Mouse (Mus musculus) forebrain, embryonic 10.5 days (tissue): Measurements from ENCODE around the gene Hsdl2. TPM values are rescaled to one million over a fixed set of nuclear protein-coding genes. Genes with fewer than 3 reads are reported as not detected.

Experiments
- DNase-seq: peaks from one replicate; pipeline ENCODE4 v3.0.0-alpha.2; 2017; ENCODE audit warnings: low spot score; ENCODE audit errors: extremely low spot score
- H3K27ac ChIP-seq: fragments of 300-500 bp; sonication (generic); 2 replicates; pipeline ENCODE4 v1.5.1; 2016; ENCODE audit warnings: mild to moderate bottlenecking
- H3K27me3 ChIP-seq: fragments of 300-500 bp; sonication (generic); 2 replicates; pipeline ENCODE4 v1.6.1; 2016; ENCODE audit warnings: mild to moderate bottlenecking; ENCODE audit not compliant: poor library complexity, severe bottlenecking
- H3K36me3 ChIP-seq: fragments of 300-500 bp; sonication (generic); replicated peaks from 2 replicates; pipeline ENCODE4 v1.6.1; 2016; ENCODE audit warnings: mild to moderate bottlenecking, moderate library complexity
- H3K4me1 ChIP-seq: fragments of 300-500 bp; sonication (generic); 2 replicates; pipeline ENCODE4 v1.6.1; 2016
- H3K4me3 ChIP-seq: fragments of 300-500 bp; sonication (generic); 2 replicates; pipeline ENCODE4 v1.5.1; 2016; ENCODE audit warnings: mild to moderate bottlenecking, moderate library complexity
- H3K9me3 ChIP-seq: fragments of 300-500 bp; sonication (generic); 2 replicates; pipeline ENCODE4 v1.6.1; 2016; ENCODE audit warnings: mild to moderate bottlenecking, moderate library complexity
- WGBS: fragments of 180-500 bp; shearing (Covaris S2); methylation state at CpG from one replicate; pipeline ENCODE4 v1.1.7; 2016; 5-methylcytosine and 5-hydroxymethylcytosine counted together
- polyA plus RNA-seq: library from polyadenylated mRNA; unstranded; fragments of >200 nt; fragmentation: Nextera tagmentation; extraction: Ambion mirVana; gene quantifications from 2 replicates; pipeline ENCODE4 v1.2.1, GENCODE M21; 2016

Hsdl2 gene
- polyA plus RNA-seq, 1 experiment from 2014 or later = 18.8 TPM

- H3K27ac ChIP-seq = no peak overlapping the region
- DNase-seq = no peak
- H3K27me3 ChIP-seq = no peaks in the 10 kb centered on the region
- no peaks in the 10 kb centered on the region for H3K36me3 ChIP-seq
- H3K4me3 ChIP-seq = no peak overlapping the region
- no peaks in the 10 kb centered on the region for H3K9me3 ChIP-seq
- 92% methylated on average over 3 of the region's 3 CpGs for WGBS
- no peaks in the 10 kb centered on the region for H3K4me1 ChIP-seq
Observed at GRCm38 (mm10) chr4:59610411-59610810, 29.0 kb downstream of the Hsdl2 start.

DNA sequence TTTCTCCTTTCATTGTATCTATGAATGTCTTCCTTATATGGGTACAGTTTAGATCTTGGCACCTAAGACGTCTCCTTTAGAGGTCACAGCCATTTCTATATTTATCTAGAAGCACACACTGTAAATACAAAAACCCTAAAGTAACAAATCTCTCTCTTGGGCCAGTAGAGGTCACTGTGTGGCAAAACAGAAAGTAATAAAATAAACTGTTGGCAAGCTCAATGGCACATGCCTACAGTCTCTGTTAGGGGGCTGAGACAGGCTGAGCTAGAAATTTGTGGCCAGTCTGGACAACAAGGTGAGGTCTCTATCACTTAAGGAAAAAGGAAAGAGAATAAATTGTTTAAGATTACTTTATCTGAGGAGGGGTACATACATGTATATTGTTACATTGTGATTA lies 33.6 kb downstream of the Hsdl2 start:
- no peak for DNase-seq
- WGBS = 78% methylated on average over 1 of the region's 1 CpGs
- no peaks in the 10 kb centered on the region for H3K27me3 ChIP-seq
- no peaks in the 10 kb centered on the region for H3K4me1 ChIP-seq
- H3K27ac ChIP-seq = no peak overlapping the region
- no peaks in the 10 kb centered on the region for H3K9me3 ChIP-seq
- H3K36me3 ChIP-seq = no peaks in the 10 kb centered on the region
- H3K4me3 ChIP-seq = no peak overlapping the region

GRCm38 (mm10) chr4:59619611-59620245 lies 38.4 kb downstream of the Hsdl2 start:
- Histone ChIP-seq H3K27me3 (no peaks in the 10 kb centered on the region), H3K4me1 (no peaks in the 10 kb centered on the region), H3K4me3 (no peak overlapping the region), H3K9me3 (no peaks in the 10 kb centered on the region), H3K27ac (no peak overlapping the region), H3K36me3 (no peaks in the 10 kb centered on the region)
- DNase-seq = no peak
- whole genome bisulfite sequencing = 85% methylated on average over 5 of the region's 5 CpGs

DNA sequence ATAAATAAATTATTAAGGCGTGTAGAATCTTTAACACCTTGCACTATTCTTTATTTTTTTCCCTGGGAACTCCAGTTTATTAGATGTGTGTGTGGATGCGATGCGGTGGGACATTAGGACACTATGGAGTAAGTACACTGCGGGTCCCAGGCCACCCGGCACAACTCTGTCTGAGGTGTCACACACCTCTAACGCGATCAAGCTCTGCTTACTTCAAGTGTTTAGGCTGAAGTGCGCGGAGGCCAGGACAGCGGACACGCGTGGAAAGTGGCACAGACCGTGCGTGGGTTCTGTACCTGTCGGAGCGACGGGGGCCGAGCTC lies 44.3 kb downstream of the Hsdl2 start:
- Histone ChIP-seq H3K27me3 (no peaks in the 10 kb centered on the region), H3K27ac (peak overlapping the region; percentile 98), H3K4me1 (peaks cover 37% of the 10 kb centered on the region), H3K36me3 (no peaks in the 10 kb centered on the region), H3K9me3 (no peaks in the 10 kb centered on the region), H3K4me3 (peak overlapping the region; percentile 90)
- DNase-seq = no peak
- 2% methylated on average over 18 of the region's 18 CpGs for WGBS

DNA sequence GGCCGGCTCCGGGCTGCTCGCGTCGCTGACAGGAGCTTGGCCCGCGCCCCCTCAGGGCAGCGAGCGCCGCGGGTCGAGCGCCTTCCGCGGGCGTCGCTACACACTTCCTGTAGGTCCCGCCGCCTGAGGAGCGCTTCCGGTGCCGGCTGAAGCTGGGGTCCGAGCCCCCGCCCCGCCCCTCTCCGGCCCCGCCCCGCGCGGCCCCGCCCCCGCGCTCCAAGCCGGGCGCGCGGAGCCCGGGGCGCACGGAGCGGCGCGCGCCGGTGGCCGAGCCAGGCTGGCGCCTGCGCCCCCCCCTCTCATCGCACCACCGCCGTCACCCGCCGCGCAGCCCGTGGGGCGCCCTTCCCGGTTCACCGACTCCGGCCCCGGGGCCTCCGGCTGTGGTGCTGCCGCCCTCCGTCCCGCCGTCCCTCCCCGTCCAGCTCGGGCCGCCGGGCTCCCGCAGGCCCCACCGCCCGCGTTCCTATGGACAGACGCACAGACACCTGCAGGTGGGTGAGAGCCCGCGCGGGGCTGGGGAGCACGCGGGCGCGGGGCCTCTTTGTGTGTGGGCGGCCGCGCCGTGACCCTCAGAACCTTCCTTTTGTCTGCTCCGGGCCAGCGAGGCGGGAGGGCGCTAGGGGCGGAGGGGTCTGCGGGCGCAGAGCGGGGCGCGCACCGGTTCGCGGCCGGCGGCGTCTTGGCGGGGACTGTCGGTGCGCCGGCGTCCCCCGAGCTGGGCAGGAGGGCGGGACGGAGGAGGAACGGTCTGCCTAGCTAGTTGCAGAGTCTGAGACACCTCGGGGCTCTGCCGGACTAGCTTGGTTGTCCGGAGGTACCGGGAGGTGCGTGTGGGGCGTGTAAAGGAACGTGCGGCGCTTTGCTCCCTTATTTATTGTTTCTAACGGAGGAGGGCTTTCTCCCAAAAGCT lies 44.9 kb downstream of the Hsdl2 start, which contains the start of gene E130308A19Rik:
Gene E130308A19Rik, plus strand, starts transcription at position 214 of the 913 bp plus-strand sequence.
- peak; percentile 82 for DNase-seq
- Histone ChIP-seq H3K4me1 (peaks cover 37% of the 10 kb centered on the region), H3K27me3 (no peaks in the 10 kb centered on the region), H3K4me3 (peak within 1 kb of the TSS; percentile 90), H3K27ac (peak within 1 kb of the TSS; percentile 98), H3K9me3 (no peaks in the 10 kb centered on the region), H3K36me3 (no peaks in the 10 kb centered on the region)
- under 1% methylated on average over 105 of the region's 120 CpGs for WGBS

DNA sequence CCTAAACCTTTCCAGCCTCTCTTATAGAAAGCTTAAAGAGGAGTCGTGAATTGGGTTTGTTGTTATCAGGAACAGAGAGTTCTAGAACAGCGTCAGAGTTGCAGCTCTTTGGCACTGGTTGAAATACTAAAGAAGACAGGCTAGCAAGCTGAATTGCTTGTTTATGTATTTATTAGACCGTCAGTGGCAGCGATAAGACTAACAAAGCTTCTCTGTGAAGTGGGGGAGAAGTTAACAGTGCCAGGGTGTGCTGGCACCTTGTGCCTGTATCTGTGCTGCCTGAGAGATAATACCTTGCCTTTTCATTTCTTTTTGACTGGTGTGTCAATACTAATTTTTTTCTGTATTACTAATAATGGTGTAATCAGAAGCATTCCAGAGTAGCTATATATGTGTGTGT lies 46.9 kb downstream of the Hsdl2 start:
- Histone ChIP-seq H3K27ac (no peak overlapping the region), H3K27me3 (no peaks in the 10 kb centered on the region), H3K4me1 (peaks cover 48% of the 10 kb centered on the region), H3K9me3 (no peaks in the 10 kb centered on the region), H3K36me3 (no peaks in the 10 kb centered on the region), H3K4me3 (no peak overlapping the region; the same call in 1 of the 2 replicates)
- no peak for DNase-seq
- 71% methylated on average over 4 of the region's 4 CpGs for WGBS

DNA sequence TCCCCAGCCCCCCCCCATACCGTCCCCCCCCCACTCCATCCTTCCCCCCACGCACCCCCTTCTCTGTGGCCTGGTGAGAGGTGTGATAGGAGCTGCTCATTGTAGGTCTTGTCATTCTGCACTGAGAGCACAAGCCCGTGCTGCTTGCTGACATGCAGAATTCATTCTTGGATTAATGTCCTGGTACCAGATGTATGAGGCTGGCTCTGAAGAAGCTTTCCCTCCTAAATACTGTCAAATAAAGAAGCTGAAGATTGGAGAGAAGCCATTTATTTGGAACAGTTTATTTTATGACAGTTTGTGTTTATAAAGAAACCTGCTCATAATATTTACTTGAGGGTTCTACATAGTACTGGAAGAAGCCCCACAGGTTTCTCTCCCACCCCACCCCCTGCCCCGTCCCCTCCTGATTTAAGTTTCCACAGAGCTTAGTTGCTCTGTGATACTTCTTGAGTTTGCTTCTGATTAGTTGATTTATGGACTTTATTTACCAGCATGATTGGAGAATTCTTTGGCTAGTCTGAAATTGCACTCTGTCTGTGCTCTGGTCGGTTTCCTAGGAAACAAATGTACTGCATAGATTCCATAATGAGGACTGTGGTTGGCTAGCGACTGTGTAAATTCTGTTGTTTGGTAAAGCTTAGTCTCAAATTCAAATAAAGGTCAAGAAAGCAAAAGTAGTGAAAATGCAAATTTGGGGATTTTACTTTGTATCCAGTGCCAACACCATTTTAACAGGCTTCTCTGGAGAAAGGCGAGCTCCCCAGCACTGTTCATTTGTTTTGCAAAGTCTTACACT lies 47.9 kb downstream of the Hsdl2 start:
- Histone ChIP-seq H3K27ac (no peak overlapping the region), H3K36me3 (no peaks in the 10 kb centered on the region), H3K9me3 (no peaks in the 10 kb centered on the region), H3K4me3 (peak overlapping the region; percentile 21; the same call in 1 of the 2 replicates), H3K4me1 (peaks cover 54% of the 10 kb centered on the region), H3K27me3 (no peaks in the 10 kb centered on the region)
- DNase-seq = no peak
- WGBS = 39% methylated on average over 7 of the region's 7 CpGs

DNA sequence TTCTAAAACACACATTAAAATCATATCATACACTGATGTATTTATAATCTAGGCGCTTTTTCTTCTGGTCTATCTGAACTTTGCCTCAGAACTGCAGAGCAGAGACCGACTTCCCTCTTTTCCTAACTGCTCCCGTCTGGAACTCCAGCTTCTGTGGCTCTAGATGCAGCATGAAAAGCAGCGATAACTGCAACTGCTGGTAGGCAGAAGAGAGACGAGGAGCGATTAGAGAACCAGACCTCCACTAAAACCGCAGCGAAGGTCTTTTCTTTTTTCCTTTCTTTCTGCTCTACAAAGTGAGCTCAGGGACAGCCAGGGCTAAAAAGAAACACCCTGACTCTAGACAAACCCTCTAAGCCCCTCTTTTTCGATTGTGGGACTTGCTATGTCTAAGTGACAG lies 48.8 kb downstream of the Hsdl2 start:
- Histone ChIP-seq H3K4me3 (no peak overlapping the region), H3K27ac (no peak overlapping the region), H3K36me3 (no peaks in the 10 kb centered on the region), H3K4me1 (peaks cover 56% of the 10 kb centered on the region), H3K27me3 (no peaks in the 10 kb centered on the region), H3K9me3 (no peaks in the 10 kb centered on the region)
- no peak for DNase-seq
- 79% methylated on average over 9 of the region's 9 CpGs for WGBS

GRCm38 (mm10) chr4:59634532-59634931 lies 53.2 kb downstream of the Hsdl2 start:
- H3K27me3 ChIP-seq = no peaks in the 10 kb centered on the region
- 80% methylated on average over 1 of the region's 1 CpGs for WGBS
- no peak overlapping the region for H3K27ac ChIP-seq
- H3K36me3 ChIP-seq = no peaks in the 10 kb centered on the region
- H3K9me3 ChIP-seq = no peaks in the 10 kb centered on the region
- DNase-seq = no peak
- H3K4me3 ChIP-seq = no peak overlapping the region
- peaks cover 41% of the 10 kb centered on the region for H3K4me1 ChIP-seq

- Histone ChIP-seq H3K27me3 (no peaks in the 10 kb centered on the region), H3K27ac (no peak overlapping the region)
- no peak for DNase-seq
Observed at GRCm38 (mm10) chr4:59639163-59639562, 57.8 kb downstream of the Hsdl2 start.

DNA sequence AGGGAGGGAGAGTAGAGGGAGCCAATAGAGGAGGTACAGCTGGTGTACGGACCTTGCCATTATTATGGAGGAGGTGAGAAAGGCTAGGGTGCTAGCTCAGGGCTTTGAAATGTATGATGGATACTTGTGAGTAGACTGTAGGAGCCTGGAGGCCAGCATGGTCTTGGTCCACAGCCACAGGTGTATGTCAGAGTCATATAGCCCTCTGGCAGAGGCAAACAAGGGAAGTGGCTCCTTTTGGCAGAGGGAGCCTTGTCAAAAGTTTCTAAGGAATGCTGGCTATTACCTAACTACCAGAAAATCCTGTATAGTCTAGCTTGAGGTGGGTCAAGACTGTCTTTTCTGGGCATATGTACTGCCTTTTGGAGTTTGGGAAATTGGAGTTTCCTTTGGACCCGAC lies 59.4 kb downstream of the Hsdl2 start:
- Histone ChIP-seq H3K27ac (no peak overlapping the region), H3K27me3 (no peaks in the 10 kb centered on the region), H3K4me3 (no peak overlapping the region), H3K4me1 (peaks cover 28% of the 10 kb centered on the region), H3K9me3 (no peaks in the 10 kb centered on the region), H3K36me3 (no peaks in the 10 kb centered on the region)
- WGBS = 94% methylated on average over 2 of the region's 2 CpGs
- no peak for DNase-seq

More at GRCm38 (mm10) chr4:59639163-59639562, 57.8 kb downstream of the Hsdl2 start:
- Histone ChIP-seq H3K4me1 (peaks cover 35% of the 10 kb centered on the region), H3K36me3 (no peaks in the 10 kb centered on the region), H3K4me3 (no peak overlapping the region), H3K9me3 (no peaks in the 10 kb centered on the region)

DNA sequence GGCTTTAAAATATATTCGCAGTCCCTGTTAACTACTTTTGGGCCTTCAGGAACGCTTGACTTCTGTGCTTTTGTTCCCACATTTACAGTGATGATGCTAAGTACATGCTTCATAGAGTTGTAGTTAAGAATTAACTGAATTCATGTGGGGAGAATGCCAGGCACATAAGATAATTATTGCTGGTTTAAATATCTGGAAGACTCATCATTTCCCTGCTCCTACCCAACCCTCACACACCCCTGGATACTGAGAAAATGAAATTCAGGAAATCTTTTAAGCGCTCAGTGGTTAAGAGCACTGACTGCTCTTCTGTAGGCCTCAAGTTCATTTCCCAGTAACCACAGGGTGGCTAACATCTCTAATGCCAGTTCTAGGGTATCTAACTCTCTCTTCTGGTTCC lies 60.7 kb downstream of the Hsdl2 start:
- Histone ChIP-seq H3K27ac (no peak overlapping the region), H3K4me3 (no peak overlapping the region), H3K36me3 (no peaks in the 10 kb centered on the region), H3K9me3 (no peaks in the 10 kb centered on the region), H3K4me1 (peaks cover 27% of the 10 kb centered on the region), H3K27me3 (no peaks in the 10 kb centered on the region)
- WGBS = 93% methylated on average over 3 of the region's 3 CpGs
- no peak for DNase-seq
